Mouse (Mus musculus) cerebellum, adult 18-20 months (tissue): ENCODE data around the gene Men1.

ENCODE experiments used
- DNase-seq, 2 experiments: peaks; one replicate each; pipeline ENCODE4 v3.0.0; 2021

Men1 gene

GRCm38 (mm10) chr19:6339890-6340504 lies 5.2 kb downstream of the Men1 start:
- DNase-seq, result no peak

- peak; percentile 86 to 92 for DNase-seq
Measured at GRCm38 (mm10) chr19:6340524-6341452, 6.0 kb downstream of the Men1 start, which contains the start of gene Map4k2. Gene Map4k2, plus strand, starts transcription at chr19:6341135.

- no peak for DNase-seq
Measured at GRCm38 (mm10) chr19:6341453-6342077, 6.8 kb downstream of the Men1 start.

DNA sequence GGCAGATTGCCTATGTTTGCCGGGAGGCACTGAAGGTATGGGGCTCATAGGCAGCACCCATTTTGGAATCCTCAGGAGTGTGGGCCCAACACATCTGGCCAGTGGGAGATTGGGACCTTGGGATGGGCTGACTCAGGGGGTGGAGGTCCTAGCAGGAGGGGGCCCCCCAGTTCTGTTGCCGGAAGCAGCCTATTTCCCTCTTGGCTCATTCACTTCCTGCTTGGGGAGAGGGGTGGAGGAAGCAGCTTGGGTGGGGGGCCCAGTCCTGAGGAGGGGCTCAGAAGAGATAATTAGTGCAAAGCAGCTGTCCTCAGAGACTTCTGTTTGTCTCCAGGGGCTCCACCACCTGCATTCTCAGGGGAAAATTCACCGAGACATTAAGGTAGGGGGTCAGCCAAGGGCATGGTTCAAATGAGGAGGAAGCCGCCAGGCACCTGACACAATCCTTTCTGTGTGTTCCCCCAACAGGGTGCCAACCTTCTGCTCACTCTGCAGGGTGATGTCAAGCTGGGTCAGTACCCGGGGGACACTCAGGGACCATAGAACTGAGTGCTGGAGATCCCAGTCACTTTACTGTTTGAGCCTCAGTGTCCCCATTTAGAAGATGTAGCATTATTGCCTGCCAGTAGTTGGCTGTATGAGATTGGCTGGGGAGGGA lies 7.6 kb downstream of the Men1 start:
- DNase-seq, result no peak

GRCm38 (mm10) chr19:6343066-6343925 lies 8.5 kb downstream of the Men1 start:
- no peak for DNase-seq

- DNase-seq, result peak; percentile 52 to 69
Measured at GRCm38 (mm10) chr19:6343996-6344395, 9.2 kb downstream of the Men1 start.

GRCm38 (mm10) chr19:6346023-6346422 lies 11.2 kb downstream of the Men1 start:
- no peak for DNase-seq

GRCm38 (mm10) chr19:6346661-6347060 lies 11.9 kb downstream of the Men1 start:
- DNase-seq, result no peak

- no peak for DNase-seq
Measured at GRCm38 (mm10) chr19:6347615-6348014, 12.8 kb downstream of the Men1 start.

DNA sequence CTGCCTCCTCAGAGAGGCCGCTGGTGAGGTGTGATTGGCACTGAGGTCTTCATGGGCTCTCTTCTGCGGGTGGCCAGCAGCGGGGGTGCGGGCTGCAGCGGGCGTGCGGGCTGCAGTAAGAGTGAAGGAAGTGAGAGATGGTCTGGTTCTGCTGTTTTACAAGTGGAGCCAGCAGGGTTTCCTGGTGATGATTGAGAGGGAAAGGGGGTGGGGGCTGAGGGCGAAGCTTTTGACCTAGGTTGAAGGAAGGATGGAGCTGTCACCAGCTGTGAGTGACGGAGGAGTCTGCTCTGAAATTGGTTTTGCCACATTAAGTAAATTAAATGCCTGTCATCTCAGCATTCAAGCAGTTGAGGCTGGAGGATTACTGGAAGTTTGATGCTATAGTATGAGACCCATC lies 13.9 kb downstream of the Men1 start:
- DNase-seq, result no peak

- no peak for DNase-seq
Measured at GRCm38 (mm10) chr19:6349215-6349983, 14.6 kb downstream of the Men1 start.

GRCm38 (mm10) chr19:6351431-6352106 lies 16.8 kb downstream of the Men1 start:
- no peak for DNase-seq

GRCm38 (mm10) chr19:6352107-6352505 lies 17.3 kb downstream of the Men1 start:
- no peak for DNase-seq

DNA sequence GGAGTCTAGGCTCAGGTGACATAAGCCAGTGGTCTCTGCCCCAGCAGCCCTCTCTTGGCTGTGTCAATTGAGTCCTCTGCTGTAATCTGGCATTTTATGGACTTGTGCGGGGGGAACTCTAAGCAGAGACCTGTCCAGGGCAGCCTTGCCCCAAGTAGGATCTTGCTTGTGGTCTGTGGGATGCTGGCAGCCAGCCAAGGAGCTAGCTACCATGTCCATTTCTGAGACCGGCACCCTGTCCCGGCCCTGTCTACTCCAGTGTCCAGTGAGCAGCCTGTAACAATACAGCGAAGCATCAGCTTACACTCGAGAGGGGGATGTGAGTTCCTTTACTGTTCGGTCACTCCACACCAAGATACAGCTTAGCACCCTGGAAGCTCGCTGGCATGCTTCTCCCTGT lies 19.3 kb downstream of the Men1 start:
- peak in 1 of 2 experiments; percentile 33 for DNase-seq

GRCm38 (mm10) chr19:6361291-6361690 lies 26.5 kb downstream of the Men1 start:
- DNase-seq, result no peak

DNA sequence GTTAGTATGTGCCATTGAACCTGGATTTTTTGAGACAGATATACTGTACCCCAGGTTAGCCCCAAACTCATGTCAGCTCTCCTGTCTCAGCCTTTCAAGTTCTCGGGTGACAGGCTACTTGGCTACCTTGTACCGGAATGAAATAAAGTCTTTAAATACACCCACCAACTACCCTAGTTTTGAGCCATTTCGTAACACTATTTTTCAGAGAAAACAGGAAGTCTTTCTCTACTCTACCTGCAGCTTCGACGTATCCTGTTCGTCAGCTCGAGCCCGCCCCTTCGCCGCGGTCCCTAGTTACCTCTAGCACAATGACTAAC lies 28.3 kb downstream of the Men1 start:
- DNase-seq, result no peak

DNA sequence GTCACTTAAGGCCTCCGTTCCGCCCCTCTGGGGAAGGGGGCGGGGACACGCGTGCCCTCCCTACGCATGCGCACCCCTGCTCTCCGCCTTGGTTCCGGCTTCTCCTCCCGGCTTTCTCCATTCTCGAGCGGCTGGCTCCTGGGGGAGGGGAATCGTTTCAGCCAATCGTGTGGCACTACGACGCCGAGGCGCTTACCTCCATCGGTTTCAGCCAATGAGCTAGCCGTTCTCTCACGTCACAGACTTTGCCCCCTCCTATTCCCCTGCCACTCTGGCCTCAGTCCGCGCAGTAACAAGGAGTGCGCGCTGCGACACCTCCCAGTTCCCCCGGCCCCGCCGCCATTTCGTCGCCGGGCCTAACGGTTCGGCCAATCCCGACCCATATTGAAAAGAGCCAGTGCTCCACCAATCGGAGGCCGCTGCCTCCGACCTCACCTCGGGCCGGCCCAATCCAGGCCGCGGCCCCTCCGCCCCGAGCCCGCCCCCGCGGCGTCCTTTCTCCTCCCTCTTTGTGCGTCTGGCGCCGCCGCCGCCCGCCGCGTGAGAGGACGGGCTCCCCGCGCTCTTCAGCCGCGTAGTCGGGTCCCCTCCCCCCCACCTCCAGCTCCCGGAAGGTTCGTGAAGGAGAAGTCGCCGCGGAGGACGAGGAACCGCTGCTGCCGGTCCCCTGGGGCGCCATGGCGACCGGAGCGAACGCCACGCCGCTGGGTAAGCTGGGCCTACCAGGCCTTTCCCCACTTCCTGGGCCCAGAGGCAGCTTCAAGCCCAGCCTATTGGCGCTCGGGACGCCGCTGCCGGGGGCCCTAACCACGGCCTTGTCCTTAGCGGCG lies 28.8 kb downstream of the Men1 start, which contains the start of gene Sf1:
Sf1 (plus strand) TSS at position 280 of the 830 bp plus-strand sequence.
- peak; percentile 99 to 100 for DNase-seq

- peak; percentile 93 to 97 for DNase-seq
Measured at GRCm38 (mm10) chr19:6364317-6364725, 29.5 kb downstream of the Men1 start.

GRCm38 (mm10) chr19:6364842-6365241 lies 30.1 kb downstream of the Men1 start:
- no peak for DNase-seq

GRCm38 (mm10) chr19:6370175-6370574 lies 35.4 kb downstream of the Men1 start:
- DNase-seq, result no peak
